Mouse (Mus musculus) kidney, adult 2 months (tissue): ENCODE results near the gene Ap2a2.

Source experiments
- CTCF ChIP-seq: fragments of 200-500 bp; conservative IDR thresholded peaks from 2 replicates; pipeline ENCODE4 v1.5.1; 2011; ENCODE audit warnings: low read depth, mild to moderate bottlenecking, control low read depth, low read length, moderate library complexity, mixed read lengths; ENCODE audit not compliant: insufficient read depth, insufficient read length
- POLR2A ChIP-seq: fragments of 200-500 bp; IDR thresholded peaks from one replicate; pipeline ENCODE4 v1.6.1; 2011; ENCODE audit warnings: low read depth, low read length, control low read depth

- TF ChIP-seq CTCF (no peak), POLR2A (no peak)
These were observed 12.4 kb upstream of the Ap2a2 start for GRCm38 (mm10) chr7:141549432-141550061.
